Mouse (Mus musculus) kidney, adult 2 months (tissue): Measurements from ENCODE around the gene Krtap13. TPM values are rescaled to one million over a fixed set of nuclear protein-coding genes. Genes with fewer than 3 reads are reported as not detected.

Experiments used
- DNase-seq: peaks from one replicate; pipeline ENCODE4 v3.0.0; 2021
- H3K27ac ChIP-seq: fragments of 200-500 bp; 2 replicates; pipeline ENCODE4 v1.5.1; 2012; ENCODE audit warnings: low read depth, low read length, control low read depth, inconsistent platforms; ENCODE audit not compliant: insufficient read depth
- H3K27me3 ChIP-seq: fragments of 200-500 bp; replicated peaks from 2 replicates; pipeline ENCODE4 v1.6.1; 2012; ENCODE audit warnings: mild to moderate bottlenecking, moderate library complexity, low read length, inconsistent platforms; ENCODE audit not compliant: control insufficient read depth, insufficient read depth
- H3K36me3 ChIP-seq: fragments of 200-500 bp; 2 replicates; pipeline ENCODE4 v1.6.1; 2012; ENCODE audit warnings: mild to moderate bottlenecking, moderate library complexity, low read length, inconsistent platforms; ENCODE audit not compliant: control insufficient read depth, insufficient read depth
- H3K4me1 ChIP-seq: fragments of 200-500 bp; 2 replicates; pipeline ENCODE4 v1.6.1; 2011; ENCODE audit warnings: low read length; ENCODE audit not compliant: control insufficient read depth, insufficient read depth
- H3K4me3 ChIP-seq: fragments of 200-500 bp; 2 replicates; pipeline ENCODE4 v1.5.1; 2011; ENCODE audit warnings: mild to moderate bottlenecking, low read depth, low read length, control low read depth; ENCODE audit not compliant: insufficient read depth
- CTCF ChIP-seq: fragments of 200-500 bp; conservative IDR thresholded peaks from 2 replicates; pipeline ENCODE4 v1.5.1; 2011; ENCODE audit warnings: low read depth, mild to moderate bottlenecking, control low read depth, low read length, moderate library complexity, mixed read lengths; ENCODE audit not compliant: insufficient read depth, insufficient read length
- POLR2A ChIP-seq: fragments of 200-500 bp; IDR thresholded peaks from one replicate; pipeline ENCODE4 v1.6.1; 2011; ENCODE audit warnings: low read depth, low read length, control low read depth
- WGBS: fragments of 180-500 bp; shearing (Covaris S2); methylation state at CpG from one replicate; pipeline ENCODE4 v1.1.7; 2018; 5-methylcytosine and 5-hydroxymethylcytosine counted together
- polyA plus RNA-seq: library from polyadenylated mRNA; depleted of rRNA; stranded (reverse); fragments of >200 nt; gene quantifications from 2 replicates; pipeline ENCODE4 v1.2.3, GENCODE M21; 2012; rRNA removed

Gene Krtap13
- polyA plus RNA-seq, 1 experiment: not detected

DNA sequence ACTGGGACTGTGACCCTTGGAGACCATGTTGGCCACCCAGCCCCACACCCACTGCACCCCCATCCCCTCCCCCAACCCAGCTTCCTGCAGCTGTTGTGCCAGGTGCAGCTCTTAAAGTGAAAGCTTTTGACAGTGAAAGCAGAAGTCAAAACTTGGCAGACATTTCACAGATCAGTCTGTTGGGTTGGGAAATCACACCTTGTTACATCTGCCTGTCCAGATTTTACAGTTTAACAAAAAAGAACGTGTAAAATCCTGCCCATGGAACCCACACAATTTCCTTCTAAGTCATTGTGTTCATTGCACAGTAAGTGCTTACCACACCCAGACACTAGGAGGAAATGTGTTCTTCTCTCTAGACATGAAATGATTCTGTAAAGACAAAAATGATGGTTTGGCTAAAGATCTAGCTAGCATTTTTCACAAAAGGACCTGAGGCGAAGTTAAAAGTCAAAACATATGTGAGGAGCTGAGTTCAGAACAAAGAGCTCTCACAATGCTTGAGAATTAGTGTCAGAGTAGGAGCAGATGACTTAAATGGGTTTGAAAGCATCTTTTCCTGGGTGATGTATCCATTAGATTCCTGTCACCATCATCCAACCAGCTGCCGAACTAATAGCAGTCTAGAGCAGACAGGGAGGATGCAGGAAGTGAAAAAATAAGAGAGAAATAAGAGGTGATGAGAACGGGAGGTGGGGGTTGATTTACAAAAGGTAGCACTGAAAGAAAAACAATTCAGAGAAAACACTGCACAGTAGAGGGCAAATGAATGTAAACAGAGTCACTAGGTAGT is 50.2 kb downstream of the Krtap13 start:
- TF ChIP-seq CTCF (no peak), POLR2A (no peak)
- Histone ChIP-seq H3K4me1 (no peaks in the 10 kb centered on the region), H3K27ac (no peak overlapping the region), H3K27me3 (no peaks in the 10 kb centered on the region), H3K36me3 (no peaks in the 10 kb centered on the region), H3K4me3 (no peak overlapping the region)
- 36% methylated on average over 4 of the region's 4 CpGs for WGBS
- no peak for DNase-seq

Other genes with a start within 250 kb of the Krtap13 start
- gene Cldn17, start 244.7 kb downstream of the Krtap13 start, polyA plus RNA-seq: 0.23 TPM in 1 of 2 replicates, not detected in the other
- gene Cldn8, start 188.5 kb downstream of the Krtap13 start, polyA plus RNA-seq: 46.8 and 49.4 TPM in 2 replicates
- gene Krtap24-1, start 139.4 kb downstream of the Krtap13 start, polyA plus RNA-seq: not detected in 2 replicates
- not detected in 2 replicates for gene 2310079G19Rik, start 124.0 kb downstream of the Krtap13 start, polyA plus RNA-seq
- not detected in 2 replicates for gene Krtap26-1, start 103.8 kb downstream of the Krtap13 start, polyA plus RNA-seq
- not detected in 2 replicates for gene Krtap27-1, start 80.0 kb downstream of the Krtap13 start, polyA plus RNA-seq
- gene 2310061N02Rik, start 43.7 kb downstream of the Krtap13 start, polyA plus RNA-seq: not detected in 2 replicates
- gene Krtap13-1, start 22.8 kb downstream of the Krtap13 start, polyA plus RNA-seq: not detected in 2 replicates
- gene 2310034C09Rik, start 7.2 kb upstream of the Krtap13 start, polyA plus RNA-seq: not detected in 2 replicates
- gene 2310057N15Rik, start 22.6 kb upstream of the Krtap13 start, polyA plus RNA-seq: not detected in 2 replicates
- not detected in 2 replicates for gene Gm5965, start 26.3 kb upstream of the Krtap13 start, polyA plus RNA-seq
- not detected in 2 replicates for gene Gm20741, start 60.6 kb upstream of the Krtap13 start, polyA plus RNA-seq
- not detected in 2 replicates for gene Krtap15, start 68.6 kb upstream of the Krtap13 start, polyA plus RNA-seq
- not detected in 2 replicates for gene Krtap14, start 74.5 kb upstream of the Krtap13 start, polyA plus RNA-seq
- gene Krtap19-1, start 117.8 kb upstream of the Krtap13 start, polyA plus RNA-seq: not detected in 2 replicates
- not detected in 2 replicates for gene Krtap19-2, start 122.6 kb upstream of the Krtap13 start, polyA plus RNA-seq
- not detected in 2 replicates for gene Krtap19-3, start 126.4 kb upstream of the Krtap13 start, polyA plus RNA-seq
- not detected in 2 replicates for gene Krtap19-4, start 133.5 kb upstream of the Krtap13 start, polyA plus RNA-seq
- not detected in 2 replicates for gene Krtap19-5, start 144.8 kb upstream of the Krtap13 start, polyA plus RNA-seq
- not detected in 2 replicates for gene Krtap19-9b, start 180.6 kb upstream of the Krtap13 start, polyA plus RNA-seq
- not detected in 2 replicates for gene Krtap16-3, start 211.2 kb upstream of the Krtap13 start, polyA plus RNA-seq